Mouse (Mus musculus): ENCODE measurements around the gene Tex30.
A peak's percentile ranks its signal among the peaks of the same experiment; 100 is the strongest.
"Not testable (repeated sequence)": the region's sequence is repeated elsewhere in the genome, so short reads cannot be mapped to it uniquely, and the experiment has no call there.

The Tex30 gene

GRCm38 (mm10) chr1:44102259-44102717, at the start of gene Tex30:
TSS of gene Tex30 (minus strand) at chr1:44102441.
- DNase-seq (ENCODE audit: low read depth, low spot score): peak; percentile 95

GRCm38 (mm10) chr1:44148706-44149105, 46.5 kb upstream of the Tex30 start:
- DNase-seq (ENCODE audit: low read depth, low spot score): peak; percentile 47

GRCm38 (mm10) chr1:44147563-44148381, 45.5 kb upstream of the Tex30 start, which contains the start of gene Ercc5:
TSS of gene Ercc5 (plus strand) at chr1:44147744.
- DNase-seq (ENCODE audit: low read depth, low spot score): peak; percentile 95

- peak; percentile 55 for DNase-seq (ENCODE audit: low read depth, low spot score)
These were observed 40.5 kb upstream of the Tex30 start for GRCm38 (mm10) chr1:44142747-44143146.

GRCm38 (mm10) chr1:44140232-44140631, 38.0 kb upstream of the Tex30 start:
- DNase-seq (ENCODE audit: low read depth, low spot score): no peak

GRCm38 (mm10) chr1:44129929-44130581, 27.8 kb upstream of the Tex30 start:
- no peak for DNase-seq (ENCODE audit: low read depth, low spot score)

GRCm38 (mm10) chr1:44125590-44125989, 23.3 kb upstream of the Tex30 start:
- DNase-seq (ENCODE audit: low read depth, low spot score): no peak

- DNase-seq (ENCODE audit: low read depth, low spot score): no peak
These were observed 20.0 kb upstream of the Tex30 start for GRCm38 (mm10) chr1:44122256-44122655.

GRCm38 (mm10) chr1:44120074-44120406, 17.8 kb upstream of the Tex30 start:
- DNase-seq (ENCODE audit: low read depth, low spot score): no peak

GRCm38 (mm10) chr1:44119201-44120073, 17.2 kb upstream of the Tex30 start:
- peak; percentile 86 for DNase-seq (ENCODE audit: low read depth, low spot score)

GRCm38 (mm10) chr1:44118239-44119054, 16.2 kb upstream of the Tex30 start, which contains the start of the genes Kdelc1 and Bivm:
TSS of gene Kdelc1 (minus strand) at chr1:44118808.
TSS of gene Bivm (plus strand) at chr1:44118957.
- peak; percentile 99 for DNase-seq (ENCODE audit: low read depth, low spot score)

GRCm38 (mm10) chr1:44117571-44117970, 15.3 kb upstream of the Tex30 start:
- peak; percentile 34 for DNase-seq (ENCODE audit: low read depth, low spot score)

GRCm38 (mm10) chr1:44102939-44103338, 698 bp upstream of the Tex30 start:
- peak; percentile 27 for DNase-seq (ENCODE audit: low read depth, low spot score)

- DNase-seq (ENCODE audit: low read depth, low spot score): peak; percentile 56
These were observed 604 bp downstream of the Tex30 start for GRCm38 (mm10) chr1:44101448-44102225.

GRCm38 (mm10) chr1:44064625-44065024, 37.6 kb downstream of the Tex30 start:
- DNase-seq (ENCODE audit: low read depth, low spot score): peak; percentile 80

- no peak for DNase-seq (ENCODE audit: low read depth, low spot score)
These were observed 38.8 kb downstream of the Tex30 start for GRCm38 (mm10) chr1:44063439-44063838.

- DNase-seq (ENCODE audit: low read depth, low spot score): no peak
These were observed 40.4 kb downstream of the Tex30 start, which contains the start of gene Gm8251 for GRCm38 (mm10) chr1:44061836-44062235. TSS of gene Gm8251 (minus strand) at chr1:44061936.

- no peak for DNase-seq (ENCODE audit: low read depth, low spot score)
These were observed 44.4 kb downstream of the Tex30 start for GRCm38 (mm10) chr1:44057805-44058204.

- DNase-seq (ENCODE audit: low read depth, low spot score): peak; percentile 29
These were observed 55.7 kb downstream of the Tex30 start for GRCm38 (mm10) chr1:44046556-44046955.

GRCm38 (mm10) chr1:44045689-44046088, 56.6 kb downstream of the Tex30 start:
- DNase-seq (ENCODE audit: low read depth, low spot score): not testable (repeated sequence)

Data from 3T3-L1 (cell line).